24 mouse cellular contexts compared by ENCODE assay signal in the genomic region with DNA sequence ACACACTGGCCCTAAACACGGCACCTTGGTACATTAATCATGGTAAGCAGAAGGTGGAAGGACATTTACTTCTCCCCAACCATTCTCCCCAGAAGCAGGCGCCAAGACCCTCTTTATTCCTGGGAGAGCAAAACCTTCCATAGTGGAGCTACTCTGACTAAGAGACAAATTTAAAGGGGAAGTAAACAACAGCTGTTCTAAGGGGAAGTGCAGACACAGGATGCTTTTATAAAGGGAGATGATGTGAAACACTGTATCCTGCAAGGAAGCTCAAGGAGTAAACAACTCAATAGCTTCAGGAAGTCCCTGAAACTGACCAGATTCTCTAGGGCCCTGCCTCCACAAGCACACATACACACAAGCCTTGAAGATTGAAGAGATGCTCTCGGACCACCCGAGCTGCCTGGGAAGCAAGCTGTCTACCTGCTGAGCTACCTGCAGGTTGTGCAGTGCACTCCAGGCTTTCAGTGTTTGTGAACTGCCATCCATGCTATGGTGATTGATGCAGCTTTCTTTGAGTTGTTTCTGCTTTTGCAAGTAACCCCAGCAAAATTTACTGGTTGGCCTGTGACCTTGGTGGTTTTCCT. TPM values are rescaled to one million over a fixed set of nuclear protein-coding genes. Genes with fewer than 3 reads are reported as not detected.
DNase-seq lines count a peak whose midpoint lies in the region; ATAC-seq lines count a peak whose summit lies in the region.
"Had no signal": no experiment of that assay in that cellular context is flagged by ENCODE, and none has a peak within 500 bp of the region (broad histone marks: within the 10 kb centered on the region; RNA-seq: fewer than 3 reads in every experiment).

No protein-coding gene starts in this region.

- intact Hi-C loops in heart, postnatal 10 days (cut with DNase I) = no loop called here

- peak; percentile 79 for DNase-seq in heart, adult 11 months
- DNase-seq in heart, postnatal 10 days = no peak
- peak; percentile 86 for DNase-seq in 416B (ENCODE audit: low read depth)
- no peak for DNase-seq in layer of hippocampus, postnatal 10 days (ENCODE audit: low spot score in 2 of 2)
- DNase-seq in left cerebral cortex, adult 9 months (ENCODE audit: low spot score in 2 of 2) = no peak
- DNase-seq: adrenal gland, adult 8-10 months; adrenal gland, postnatal 25 days; cerebellum, adult 11-12 months; cerebellum, adult 8-10 months; cerebellum, postnatal 14 days; gastrocnemius, adult 2 months; gastrocnemius, postnatal 14 days; heart, adult 2 months had no signal

- ATAC-seq in granulocyte monocyte progenitor cell, adult 5-6 weeks (replicated peaks; ENCODE audit: poor library complexity, severe bottlenecking) = peak; percentile 43
- ATAC-seq: activated CD4-positive, CD25-positive, alpha-beta regulatory T cell, adult 4 months; forebrain, embryonic 13.5 days; forebrain, embryonic 16.5 days; hindbrain, embryonic 16.5 days; inflammation-experienced regulatory T-cells, adult 6 months; intestine, embryonic 16.5 days had no signal

RNA-seq across cellular contexts. Expression of a gene that starts 28.7 kb away (rescaled TPM):
- not detected for total RNA-seq in heart, postnatal 10 days (2021)
- not detected in 2 replicates for total RNA-seq in granulocyte monocyte progenitor cell, adult 5-6 weeks (2014; fragmentation: Nextera tagmentation)
- total RNA-seq in granulocyte monocyte progenitor cell, adult 5-6 weeks (2017) = not detected in 2 replicates
- not detected for total RNA-seq in layer of hippocampus, postnatal 10 days (2021)
- total RNA-seq: adrenal gland, adult 8-10 months; adrenal gland, postnatal 25 days; gastrocnemius, adult 2 months; gastrocnemius, postnatal 14 days; gastrocnemius, postnatal 4 days; heart, adult 2 months; heart, postnatal 25 days had no signal

RNA-seq across cellular contexts. Expression of a gene that starts 44.2 kb away (rescaled TPM):
- total RNA-seq in heart, postnatal 10 days (2021) = 100 to 1,000 TPM; 149 to 172 TPM
- not detected in 2 replicates for total RNA-seq in granulocyte monocyte progenitor cell, adult 5-6 weeks (2014; fragmentation: Nextera tagmentation)
- not detected in 2 replicates for total RNA-seq in granulocyte monocyte progenitor cell, adult 5-6 weeks (2017)
- total RNA-seq in layer of hippocampus, postnatal 10 days (2021) = under 1 TPM; 0.41 to 0.49 TPM
- total RNA-seq: adrenal gland, postnatal 25 days; CH12.LX; G1E had no signal

Comparison
In these comparisons a context has a peak if more than half of its experiments do, and no peak if none do; other contexts are left out.
1. DNase-seq: peak in heart, adult 11 months (single experiment) and 416B (single experiment); none in heart, postnatal 10 days (0 of 2), layer of hippocampus, postnatal 10 days (0 of 2) and left cerebral cortex, adult 9 months (0 of 2).
2. RNA of a gene that starts 44.2 kb away (total RNA-seq): 149 to 172 TPM in heart, postnatal 10 days; 0.41 to 0.49 TPM in layer of hippocampus, postnatal 10 days and not detected in granulocyte monocyte progenitor cell, adult 5-6 weeks; every median in the first group is over 100 times any median in the second.